Mouse (Mus musculus) neural tube, embryonic 14.5 days (tissue): ENCODE results near the gene Dst. TPM values are rescaled to one million over a fixed set of nuclear protein-coding genes. Genes with fewer than 3 reads are reported as not detected.

Experiments used
- ATAC-seq: fragments of 200-750 bp; cut with Nextera tagmentation; 2 replicates; pipeline ENCODE4 v1.8.0; 2017; ENCODE audit warnings: low read depth, mild to moderate bottlenecking, moderate TSS enrichment, moderate library complexity
- H3K27ac ChIP-seq: fragments of 300-500 bp; sonication (generic); 2 replicates; pipeline ENCODE4 v1.5.1; 2014; ENCODE audit warnings: low read depth, mild to moderate bottlenecking, control low read depth, low read length, moderate library complexity, mixed read lengths
- H3K27me3 ChIP-seq: fragments of 300-500 bp; sonication (generic); 2 replicates; pipeline ENCODE4 v1.6.1; 2014; ENCODE audit warnings: low read length; ENCODE audit not compliant: control insufficient read depth, insufficient read depth
- H3K36me3 ChIP-seq: fragments of 300-500 bp; sonication (generic); 2 replicates; pipeline ENCODE4 v1.6.1; 2014; ENCODE audit warnings: low read length, mixed read lengths; ENCODE audit not compliant: control insufficient read depth, insufficient read depth
- H3K4me1 ChIP-seq: fragments of 300-500 bp; sonication (generic); 2 replicates; pipeline ENCODE4 v1.6.1; 2014; ENCODE audit warnings: low read length; ENCODE audit not compliant: control insufficient read depth, insufficient read depth
- H3K4me2 ChIP-seq: fragments of 300-500 bp; sonication (generic); 2 replicates; pipeline ENCODE4 v1.6.1; 2014; ENCODE audit warnings: mild to moderate bottlenecking, low read depth, low read length, control low read depth
- H3K4me3 ChIP-seq: fragments of 300-500 bp; sonication (generic); 2 replicates; pipeline ENCODE4 v1.5.1; 2014; ENCODE audit warnings: low read depth, low read length, control low read depth, mixed read lengths
- H3K9ac ChIP-seq: fragments of 300-500 bp; sonication (generic); replicated peaks from 2 replicates; pipeline ENCODE4 v1.6.1; 2014; ENCODE audit warnings: low read depth, mild to moderate bottlenecking, control low read depth, low read length, mixed read lengths
- H3K9me3 ChIP-seq: fragments of 300-500 bp; sonication (generic); 2 replicates; pipeline ENCODE4 v1.6.1; 2016; ENCODE audit warnings: low read length; ENCODE audit not compliant: control insufficient read depth
- WGBS: fragments of 180-500 bp; shearing (Covaris S2); extraction: QIAGEN DNeasy Blood & Tissue Kit; methylation state at CpG from one replicate; pipeline ENCODE4 v1.1.7; 2014; 5-methylcytosine and 5-hydroxymethylcytosine counted together
- polyA plus RNA-seq: library from polyadenylated mRNA; unstranded; fragments of >200 nt; fragmentation: Nextera tagmentation; extraction: Ambion mirVana; gene quantifications from 2 replicates; pipeline ENCODE4 v1.2.1, GENCODE M21; 2014

Dst gene
- polyA plus RNA-seq, 1 experiment from 2014 or later, result 66.8 TPM

GRCm38 (mm10) chr1:34017323-34017722, 109.3 kb downstream of the Dst start:
- WGBS, result 86% methylated on average over 4 of the region's 4 CpGs
- Histone ChIP-seq H3K4me1 (0 out of 2 replicates have a peak, but pooled peaks cover 3% of the 10 kb centered on the region), H3K4me3 (no peak overlapping the region), H3K9ac (no peak overlapping the region), H3K27me3 (no peaks in the 10 kb centered on the region), H3K27ac (no peak overlapping the region), H3K9me3 (no peaks in the 10 kb centered on the region), H3K36me3 (no peaks in the 10 kb centered on the region), H3K4me2 (no peak overlapping the region)
- no peak for ATAC-seq

GRCm38 (mm10) chr1:34020599-34020998, 112.6 kb downstream of the Dst start:
- no peak overlapping the region for H3K4me3 ChIP-seq
- H3K27me3 ChIP-seq, result no peaks in the 10 kb centered on the region
- no peaks in the 10 kb centered on the region for H3K9me3 ChIP-seq
- H3K4me1 ChIP-seq, result 0 out of 2 replicates have a peak, but pooled peaks cover 3% of the 10 kb centered on the region
- WGBS, result 85% methylated on average over 6 of the region's 6 CpGs
- H3K27ac ChIP-seq, result no peak overlapping the region
- ATAC-seq, result no peak
- no peak overlapping the region for H3K4me2 ChIP-seq
- no peaks in the 10 kb centered on the region for H3K36me3 ChIP-seq
- H3K9ac ChIP-seq, result no peak overlapping the region

GRCm38 (mm10) chr1:34021574-34021973, 113.5 kb downstream of the Dst start:
- H3K4me3 ChIP-seq, result no peak overlapping the region
- no peaks in the 10 kb centered on the region for H3K27me3 ChIP-seq
- ATAC-seq, result no peak
- H3K9me3 ChIP-seq, result no peaks in the 10 kb centered on the region
- H3K27ac ChIP-seq, result no peak overlapping the region
- no peak overlapping the region for H3K4me2 ChIP-seq
- WGBS, result 78% methylated on average over 2 of the region's 2 CpGs
- H3K36me3 ChIP-seq, result no peaks in the 10 kb centered on the region
- 0 out of 2 replicates have a peak, but pooled peaks cover 3% of the 10 kb centered on the region for H3K4me1 ChIP-seq
- no peak overlapping the region for H3K9ac ChIP-seq

DNA sequence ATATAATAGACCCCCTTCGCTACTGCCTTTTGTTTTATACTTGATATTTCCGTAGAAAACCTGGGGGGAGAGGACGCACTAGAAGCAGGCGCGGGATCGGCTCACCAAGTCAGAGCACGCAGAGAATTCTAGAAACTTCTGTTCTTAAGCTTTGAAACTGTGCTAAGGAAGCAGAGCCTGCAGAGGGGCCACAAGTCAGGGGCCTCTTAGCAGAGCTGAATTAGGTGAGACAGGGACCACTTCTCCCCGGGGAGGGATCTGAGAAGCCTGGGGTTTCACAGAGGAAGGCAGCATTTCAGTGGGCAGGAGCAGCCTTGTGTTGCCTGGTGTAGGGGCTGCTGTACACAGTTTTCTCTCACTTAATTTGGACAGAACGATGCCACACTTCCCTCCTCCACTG, 115.1 kb downstream of the Dst start:
- Histone ChIP-seq H3K27me3 (no peaks in the 10 kb centered on the region), H3K9me3 (no peaks in the 10 kb centered on the region), H3K4me3 (no peak overlapping the region), H3K9ac (no peak overlapping the region), H3K4me2 (no peak overlapping the region), H3K36me3 (no peaks in the 10 kb centered on the region), H3K27ac (no peak overlapping the region), H3K4me1 (0 out of 2 replicates have a peak, but pooled peaks cover 3% of the 10 kb centered on the region)
- WGBS, result 66% methylated on average over 9 of the region's 9 CpGs
- ATAC-seq, result no peak

- H3K27me3 ChIP-seq, result no peaks in the 10 kb centered on the region
- H3K9me3 ChIP-seq, result no peaks in the 10 kb centered on the region
- WGBS, result 91% methylated on average over 6 of the region's 6 CpGs
- no peak overlapping the region for H3K4me2 ChIP-seq
- no peak overlapping the region for H3K27ac ChIP-seq
- H3K4me3 ChIP-seq, result no peak overlapping the region
- H3K36me3 ChIP-seq, result no peaks in the 10 kb centered on the region
- ATAC-seq, result no peak
- H3K9ac ChIP-seq, result no peak overlapping the region
- no peaks in the 10 kb centered on the region for H3K4me1 ChIP-seq
Observed at GRCm38 (mm10) chr1:34025879-34026278, 117.9 kb downstream of the Dst start.

DNA sequence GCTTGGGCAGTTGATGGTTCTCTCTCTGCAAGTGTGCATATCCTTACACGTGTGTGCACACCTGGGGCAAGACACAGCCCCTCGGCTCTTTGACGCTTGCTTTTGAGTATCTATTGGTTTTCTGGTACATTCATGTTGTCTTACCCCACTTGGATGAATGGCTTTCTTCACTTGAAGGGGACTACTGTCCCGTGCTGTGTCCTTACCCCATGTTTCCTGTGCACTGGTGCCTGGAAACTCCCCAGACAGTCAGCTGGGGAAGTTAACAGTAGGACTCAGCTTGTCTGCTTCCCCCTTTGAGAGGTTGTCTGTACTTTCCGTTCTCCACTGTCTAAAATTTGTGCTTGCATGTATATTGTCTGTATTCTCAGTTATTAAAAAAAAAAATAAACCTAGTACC, 120.7 kb downstream of the Dst start:
- WGBS, result 78% methylated on average over 5 of the region's 5 CpGs
- H3K27ac ChIP-seq, result no peak overlapping the region

DNA sequence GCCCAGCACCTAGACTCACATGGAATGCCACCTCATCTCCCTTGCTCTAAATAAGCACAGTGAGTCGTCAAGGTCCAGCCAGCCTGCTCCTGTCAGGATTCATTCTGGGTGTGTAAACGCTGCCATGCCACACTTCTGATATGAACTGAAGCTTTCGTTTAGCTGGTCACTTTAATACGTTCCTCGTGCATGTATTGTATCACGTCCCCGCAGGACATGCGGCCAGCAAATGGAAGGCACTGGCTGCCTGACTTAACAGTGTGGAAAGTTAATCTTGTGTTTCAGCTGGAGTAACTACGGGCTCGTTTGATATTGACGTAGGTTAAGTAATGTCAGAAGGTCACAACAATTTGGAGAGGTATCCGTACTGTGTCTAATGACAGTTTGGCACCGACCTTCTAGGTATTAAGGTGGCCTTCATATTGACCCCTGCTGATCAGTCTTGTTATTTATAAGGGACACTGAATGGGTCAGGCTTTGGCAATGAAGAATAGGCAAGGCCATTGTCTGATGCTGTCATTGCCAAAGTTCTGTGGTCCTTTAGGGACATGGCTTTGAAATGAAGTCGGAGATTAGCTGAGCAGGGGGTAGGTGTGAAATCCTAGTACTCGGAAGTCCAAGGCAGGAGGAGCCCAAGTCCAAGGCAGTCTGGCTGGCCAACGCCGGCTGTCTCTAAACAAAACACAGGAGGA, 122.5 kb downstream of the Dst start:
- H3K36me3 ChIP-seq, result no peaks in the 10 kb centered on the region
- H3K4me1 ChIP-seq, result no peaks in the 10 kb centered on the region
- no peaks in the 10 kb centered on the region for H3K27me3 ChIP-seq
- no peak overlapping the region for H3K9ac ChIP-seq
- H3K4me2 ChIP-seq, result no peak overlapping the region
- no peaks in the 10 kb centered on the region for H3K9me3 ChIP-seq
- WGBS, result 83% methylated on average over 17 of the region's 17 CpGs
- no peak overlapping the region for H3K27ac ChIP-seq
- no peak overlapping the region for H3K4me3 ChIP-seq
- ATAC-seq, result no peak

More for the DNA sequence above, 120.7 kb downstream of the Dst start:
- Histone ChIP-seq H3K9ac (no peak overlapping the region), H3K4me2 (no peak overlapping the region), H3K4me3 (no peak overlapping the region), H3K27me3 (no peaks in the 10 kb centered on the region), H3K9me3 (no peaks in the 10 kb centered on the region), H3K36me3 (no peaks in the 10 kb centered on the region), H3K4me1 (no peaks in the 10 kb centered on the region)
- ATAC-seq, result no peak

DNA sequence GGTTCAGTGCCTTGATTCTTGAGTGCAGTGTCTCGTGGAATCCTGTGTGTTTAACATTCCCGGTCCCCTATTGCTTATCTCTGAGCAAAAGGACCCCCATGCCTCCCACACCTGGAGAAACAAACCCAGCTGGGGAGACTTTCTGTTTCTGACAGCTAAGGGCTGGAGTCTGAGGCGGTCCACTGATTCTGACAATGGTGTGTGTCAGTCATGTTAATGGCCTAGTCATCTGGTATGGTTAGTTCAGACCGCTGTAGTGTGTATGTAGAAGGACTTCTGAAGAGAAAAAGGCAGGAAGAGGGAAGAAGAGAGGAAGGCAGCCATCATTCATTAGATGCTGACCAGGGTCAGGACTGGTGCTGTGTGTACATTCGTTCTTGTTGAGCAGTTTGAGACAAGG, 125.0 kb downstream of the Dst start:
- H3K9me3 ChIP-seq, result no peaks in the 10 kb centered on the region
- no peaks in the 10 kb centered on the region for H3K27me3 ChIP-seq
- no peak overlapping the region for H3K9ac ChIP-seq
- no peak overlapping the region for H3K4me2 ChIP-seq
- H3K27ac ChIP-seq, result no peak overlapping the region
- no peaks in the 10 kb centered on the region for H3K4me1 ChIP-seq
- H3K36me3 ChIP-seq, result no peaks in the 10 kb centered on the region
- ATAC-seq, result no peak
- WGBS, result 71% methylated on average over 5 of the region's 5 CpGs
- H3K4me3 ChIP-seq, result no peak overlapping the region

DNA sequence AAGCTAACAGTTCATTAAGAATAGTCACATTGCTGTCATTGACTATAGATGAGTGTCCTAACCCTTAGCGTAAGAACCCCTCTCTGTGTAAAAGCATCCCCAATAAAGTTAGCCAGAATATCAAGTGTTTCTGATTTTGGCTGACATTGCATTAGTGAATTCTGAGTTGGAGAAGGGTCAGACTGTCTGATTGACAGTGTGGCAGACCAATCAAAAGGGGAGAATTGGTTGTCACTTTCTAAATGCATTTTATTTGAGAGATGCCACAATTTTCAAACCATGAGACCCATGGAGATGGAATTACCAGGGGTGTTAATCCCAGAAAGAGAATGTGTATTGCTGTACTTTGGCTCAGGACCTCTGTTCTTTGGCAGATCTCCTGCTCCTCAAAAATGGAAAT, 125.5 kb downstream of the Dst start:
- WGBS, result 100% methylated on average over 1 of the region's 1 CpGs
- Histone ChIP-seq H3K4me3 (no peak overlapping the region), H3K36me3 (no peaks in the 10 kb centered on the region), H3K4me2 (no peak overlapping the region), H3K9ac (no peak overlapping the region), H3K4me1 (no peaks in the 10 kb centered on the region), H3K9me3 (no peaks in the 10 kb centered on the region), H3K27ac (no peak overlapping the region), H3K27me3 (no peaks in the 10 kb centered on the region)
- ATAC-seq, result no peak
